Mouse (Mus musculus): ENCODE measurements at regions not wholly inside any gene's neighbourhood (a gene's known extent, or its start where the extent isn't known, plus 50 kb on each side); places are given as distances from the start of the nearest gene placed in this dataset.

- whole genome bisulfite sequencing, result 87% methylated on average over 6 of the region's 6 CpGs
- no peak overlapping the region for H3K4me2 ChIP-seq (replicated peaks; ENCODE audit: low read depth)
- H3K4me3 ChIP-seq (ENCODE audit: low read depth, low read length), result no peak overlapping the region
- H3K27ac ChIP-seq (ENCODE audit: low read depth, low read length), result no peak overlapping the region
- ATAC-seq, result no peak
- no peaks in the 10 kb centered on the region for H3K9me3 ChIP-seq (ENCODE audit: control insufficient read depth)
- TF ChIP-seq CTCF (IDR thresholded peaks at IDR 0.05; ENCODE audit: low read depth), result no peak
- no peaks in the 10 kb centered on the region for H3K36me3 ChIP-seq (ENCODE audit: control insufficient read depth, insufficient read depth)
- no peaks in the 10 kb centered on the region for H3K27me3 ChIP-seq (replicated peaks; ENCODE audit: control insufficient read depth, insufficient read depth, low read length)
- no peaks in the 10 kb centered on the region for H3K4me1 ChIP-seq (replicated peaks; ENCODE audit: control insufficient read depth, insufficient read depth, low read length)
- H3K9ac ChIP-seq (ENCODE audit: low read depth, low read length), result no peak overlapping the region
These were observed 356.0 kb upstream of the Tmem161b start for GRCm38 (mm10) chr13:83865932-83866685.

- Histone ChIP-seq H3K9me3 (ENCODE audit: control insufficient read depth) (no peaks in the 10 kb centered on the region), H3K27me3 (replicated peaks; ENCODE audit: control insufficient read depth, insufficient read depth, low read length) (no peaks in the 10 kb centered on the region), H3K4me3 (ENCODE audit: low read depth, low read length) (no peak overlapping the region), H3K36me3 (ENCODE audit: control insufficient read depth, insufficient read depth) (no peaks in the 10 kb centered on the region), H3K4me2 (replicated peaks; ENCODE audit: low read depth) (no peak overlapping the region), H3K27ac (ENCODE audit: low read depth, low read length) (no peak overlapping the region), H3K9ac (ENCODE audit: low read depth, low read length) (no peak overlapping the region), H3K4me1 (replicated peaks; ENCODE audit: control insufficient read depth, insufficient read depth, low read length) (no peaks in the 10 kb centered on the region)
- WGBS, result 20% methylated on average over 1 of the region's 1 CpGs
- ATAC-seq, result no peak
- TF ChIP-seq CTCF (IDR thresholded peaks at IDR 0.05; ENCODE audit: low read depth), result no peak
These were observed 354.9 kb upstream of the Tmem161b start for GRCm38 (mm10) chr13:83867211-83867610.

GRCm38 (mm10) chr13:83867831-83868473, 354.1 kb upstream of the Tmem161b start:
- Histone ChIP-seq H3K27me3 (replicated peaks; ENCODE audit: control insufficient read depth, insufficient read depth, low read length) (no peaks in the 10 kb centered on the region), H3K4me1 (replicated peaks; ENCODE audit: control insufficient read depth, insufficient read depth, low read length) (no peaks in the 10 kb centered on the region), H3K9ac (ENCODE audit: low read depth, low read length) (no peak overlapping the region), H3K4me2 (replicated peaks; ENCODE audit: low read depth) (no peak overlapping the region), H3K4me3 (ENCODE audit: low read depth, low read length) (no peak overlapping the region), H3K9me3 (ENCODE audit: control insufficient read depth) (no peaks in the 10 kb centered on the region), H3K27ac (ENCODE audit: low read depth, low read length) (no peak overlapping the region), H3K36me3 (ENCODE audit: control insufficient read depth, insufficient read depth) (no peaks in the 10 kb centered on the region)
- no peak for TF ChIP-seq CTCF (IDR thresholded peaks at IDR 0.05; ENCODE audit: low read depth)
- WGBS, result 81% methylated on average over 4 of the region's 4 CpGs
- no peak for ATAC-seq

GRCm38 (mm10) chr13:83868922-83869321, 353.2 kb upstream of the Tmem161b start:
- Histone ChIP-seq H3K9me3 (ENCODE audit: control insufficient read depth) (no peaks in the 10 kb centered on the region), H3K4me2 (replicated peaks; ENCODE audit: low read depth) (no peak overlapping the region), H3K4me3 (ENCODE audit: low read depth, low read length) (no peak overlapping the region), H3K4me1 (replicated peaks; ENCODE audit: control insufficient read depth, insufficient read depth, low read length) (no peaks in the 10 kb centered on the region), H3K27ac (ENCODE audit: low read depth, low read length) (no peak overlapping the region), H3K36me3 (ENCODE audit: control insufficient read depth, insufficient read depth) (no peaks in the 10 kb centered on the region), H3K9ac (ENCODE audit: low read depth, low read length) (no peak overlapping the region), H3K27me3 (replicated peaks; ENCODE audit: control insufficient read depth, insufficient read depth, low read length) (no peaks in the 10 kb centered on the region)
- TF ChIP-seq CTCF (IDR thresholded peaks at IDR 0.05; ENCODE audit: low read depth), result no peak
- ATAC-seq, result no peak
- 49% methylated on average over 4 of the region's 4 CpGs for WGBS

GRCm38 (mm10) chr13:83872143-83872819, 349.8 kb upstream of the Tmem161b start:
- Histone ChIP-seq H3K9me3 (ENCODE audit: control insufficient read depth) (no peaks in the 10 kb centered on the region), H3K27ac (ENCODE audit: low read depth, low read length) (no peak overlapping the region), H3K4me2 (replicated peaks; ENCODE audit: low read depth) (no peak overlapping the region), H3K9ac (ENCODE audit: low read depth, low read length) (no peak overlapping the region), H3K4me1 (replicated peaks; ENCODE audit: control insufficient read depth, insufficient read depth, low read length) (no peaks in the 10 kb centered on the region), H3K4me3 (ENCODE audit: low read depth, low read length) (no peak overlapping the region), H3K27me3 (replicated peaks; ENCODE audit: control insufficient read depth, insufficient read depth, low read length) (no peaks in the 10 kb centered on the region), H3K36me3 (ENCODE audit: control insufficient read depth, insufficient read depth) (no peaks in the 10 kb centered on the region)
- TF ChIP-seq CTCF (IDR thresholded peaks at IDR 0.05; ENCODE audit: low read depth), result no peak
- WGBS, result 73% methylated on average over 3 of the region's 3 CpGs
- no peak for ATAC-seq

GRCm38 (mm10) chr13:83872887-83873286, 349.2 kb upstream of the Tmem161b start:
- ATAC-seq, result no peak
- no peak overlapping the region for H3K9ac ChIP-seq (ENCODE audit: low read depth, low read length)
- 34% methylated on average over 5 of the region's 5 CpGs for WGBS

More at GRCm38 (mm10) chr13:83872887-83873286, 349.2 kb upstream of the Tmem161b start:
- no peak for TF ChIP-seq CTCF (IDR thresholded peaks at IDR 0.05; ENCODE audit: low read depth)
- Histone ChIP-seq H3K4me1 (replicated peaks; ENCODE audit: control insufficient read depth, insufficient read depth, low read length) (no peaks in the 10 kb centered on the region), H3K4me3 (ENCODE audit: low read depth, low read length) (no peak overlapping the region), H3K9me3 (ENCODE audit: control insufficient read depth) (no peaks in the 10 kb centered on the region), H3K36me3 (ENCODE audit: control insufficient read depth, insufficient read depth) (no peaks in the 10 kb centered on the region), H3K4me2 (replicated peaks; ENCODE audit: low read depth) (no peak overlapping the region), H3K27ac (ENCODE audit: low read depth, low read length) (no peak overlapping the region), H3K27me3 (replicated peaks; ENCODE audit: control insufficient read depth, insufficient read depth, low read length) (no peaks in the 10 kb centered on the region)
